Comparison of ENCODE assay signal across 8 mouse cellular contexts in the genomic region with DNA sequence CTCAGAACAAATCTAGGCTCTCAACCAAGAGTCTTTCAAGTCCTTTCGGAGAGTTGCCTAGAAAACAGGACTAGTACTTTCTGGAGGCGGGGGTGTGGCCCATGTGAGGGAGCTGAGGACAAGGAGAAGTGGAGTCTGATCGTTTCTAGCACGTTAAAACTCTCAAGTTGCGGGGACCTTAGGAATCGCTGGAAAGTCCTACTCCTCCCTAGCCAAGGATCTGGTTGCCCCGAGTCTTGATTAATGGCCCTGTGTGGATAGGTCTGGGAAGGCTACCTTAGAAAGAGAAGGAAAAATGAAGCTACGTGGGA. TPM values are rescaled to one million over a fixed set of nuclear protein-coding genes. Genes with fewer than 3 reads are reported as not detected.
A peak's percentile ranks its signal among the peaks of the same experiment; 100 is the strongest.
DNase-seq lines count a peak whose midpoint lies in the region; ATAC-seq and TF ChIP-seq lines count a peak whose summit lies in the region.

No protein-coding gene starts in this region.

- no peak for DNase-seq in left cerebral cortex, adult 2 months (ENCODE audit: extremely low spot score in 1 of 2, low spot score in 2 of 2)
- no peak for DNase-seq in left cerebral cortex, postnatal 14 days (ENCODE audit: low spot score in 2 of 2)
- peak; percentile 74 for DNase-seq in lung, postnatal 36 days
- DNase-seq in embryo, embryonic 9.5 days (ENCODE audit: extremely low spot score) = no peak
- DNase-seq in ovary, postnatal 10 days (ENCODE audit: low spot score) = no peak
- no peak for DNase-seq in urinary bladder, postnatal 4 days (ENCODE audit: low spot score in 2 of 2)

- peak overlapping the region; percentile 90 for H3K4me2 ChIP-seq in embryonic facial prominence, embryonic 15.5 days (replicated peaks)
- peak overlapping the region; percentile 89 for H3K4me2 ChIP-seq in kidney, embryonic 16.5 days (replicated peaks; ENCODE audit: low read depth, low read length)

- H3K4me3 ChIP-seq in left cerebral cortex, adult 2 months = peak overlapping the region; percentile 39; the same call in 1 of the 2 replicates
- H3K4me3 ChIP-seq in embryonic facial prominence, embryonic 15.5 days (replicated peaks) = peak overlapping the region; percentile 53
- H3K4me3 ChIP-seq in kidney, embryonic 16.5 days (ENCODE audit: low read length) = peak overlapping the region; percentile 66

- 0 out of 2 replicates have a peak, but pooled peaks cover 8% of the 10 kb centered on the region for H3K36me3 ChIP-seq in embryonic facial prominence, embryonic 15.5 days
- 0 out of 2 replicates have a peak, but pooled peaks cover 4% of the 10 kb centered on the region for H3K36me3 ChIP-seq in kidney, embryonic 16.5 days (ENCODE audit: insufficient read depth, low read length)

- peaks cover 80% of the 10 kb centered on the region for H3K4me1 ChIP-seq in embryonic facial prominence, embryonic 15.5 days
- H3K4me1 ChIP-seq in kidney, embryonic 16.5 days (ENCODE audit: insufficient read depth, low read length) = peaks cover 74% of the 10 kb centered on the region

- H3K9ac ChIP-seq in embryonic facial prominence, embryonic 15.5 days = 0 out of 2 replicates have a peak overlapping the region, but pooled peaks have one; percentile 12
- peak overlapping the region; percentile 66 for H3K9ac ChIP-seq in kidney, embryonic 16.5 days (replicated peaks; ENCODE audit: low read length)

- intact Hi-C loops in left cerebral cortex, adult 2 months (cut with DNase I) = loop anchor here (10.0 kb wide), 1 partner anchor 353 kb away; a partner anchor contains a TSS
- intact Hi-C loops in left cerebral cortex, postnatal 14 days (cut with DNase I) = loop anchor here (10.0 kb wide), 2 partner anchors 173 to 353 kb away; a partner anchor contains a TSS

- H3K27ac ChIP-seq in left cerebral cortex, adult 2 months = peak overlapping the region; percentile 64
- H3K27ac ChIP-seq in embryonic facial prominence, embryonic 15.5 days (replicated peaks) = peak overlapping the region; percentile 87
- peak overlapping the region; percentile 94 for H3K27ac ChIP-seq in kidney, embryonic 16.5 days (ENCODE audit: low read length)

- no peak for ATAC-seq in embryonic facial prominence, embryonic 15.5 days (ENCODE audit: insufficient number of reproducible peaks, low FRiP score, low TSS enrichment, low read depth)
- no peak for ATAC-seq in kidney, embryonic 16.5 days (ENCODE audit: low FRiP score, low TSS enrichment)

- 2% methylated on average over 8 of the region's 8 CpGs for WGBS in embryonic facial prominence, embryonic 15.5 days
- under 1% methylated on average over 8 of the region's 8 CpGs for WGBS in kidney, embryonic 16.5 days

- TF ChIP-seq CTCF in left cerebral cortex, adult 2 months (IDR thresholded peaks at IDR 0.05) = no peak

- H3K27me3 ChIP-seq in embryonic facial prominence, embryonic 15.5 days = peaks cover 52% of the 10 kb centered on the region
- H3K27me3 ChIP-seq in kidney, embryonic 16.5 days (ENCODE audit: insufficient read depth, low read length) = peaks cover 63% of the 10 kb centered on the region

- H3K9me3 ChIP-seq in embryonic facial prominence, embryonic 15.5 days (replicated peaks) = no peaks in the 10 kb centered on the region
- H3K9me3 ChIP-seq in kidney, embryonic 16.5 days (ENCODE audit: low read length) = no peaks in the 10 kb centered on the region

RNA-seq across cellular contexts. Expression of a gene that starts 6.0 kb away (rescaled TPM):
- 10 to 100 TPM; 48.1 to 51.2 TPM for total RNA-seq in left cerebral cortex, adult 2 months (2021)
- 10 to 100 TPM; 62.5 to 62.6 TPM for total RNA-seq in left cerebral cortex, postnatal 14 days (2021)
- polyA plus RNA-seq in embryonic facial prominence, embryonic 15.5 days (2015; fragmentation: Nextera tagmentation; extraction: Ambion mirVana) = 85.5 and 92.3 TPM in 2 replicates
- polyA plus RNA-seq in kidney, embryonic 16.5 days (2015; fragmentation: Nextera tagmentation; extraction: Ambion mirVana) = 45.9 and 55.8 TPM in 2 replicates

RNA-seq across cellular contexts. Expression of a gene that starts 24.3 kb away (rescaled TPM):
- 10 to 100 TPM; 23.2 to 40.3 TPM for total RNA-seq in left cerebral cortex, adult 2 months (2021)
- 10 to 100 TPM; 22.2 to 27.4 TPM for total RNA-seq in left cerebral cortex, postnatal 14 days (2021)
- polyA plus RNA-seq in embryonic facial prominence, embryonic 15.5 days (2015; fragmentation: Nextera tagmentation; extraction: Ambion mirVana) = 36.8 and 46.2 TPM in 2 replicates
- polyA plus RNA-seq in kidney, embryonic 16.5 days (2015; fragmentation: Nextera tagmentation; extraction: Ambion mirVana) = 51.4 and 56.9 TPM in 2 replicates

RNA-seq across cellular contexts. Expression of a gene that starts 25.7 kb away (rescaled TPM):
- not detected for total RNA-seq in left cerebral cortex, adult 2 months (2021)
- total RNA-seq in left cerebral cortex, postnatal 14 days (2021) = not detected
- polyA plus RNA-seq in embryonic facial prominence, embryonic 15.5 days (2015; fragmentation: Nextera tagmentation; extraction: Ambion mirVana) = 0.35 and 0.43 TPM in 2 replicates
- 0.64 and 0.80 TPM in 2 replicates for polyA plus RNA-seq in kidney, embryonic 16.5 days (2015; fragmentation: Nextera tagmentation; extraction: Ambion mirVana)
